Mouse (Mus musculus): ENCODE measurements around the gene Patj. TPM values are rescaled to one million over a fixed set of nuclear protein-coding genes. Genes with fewer than 3 reads are reported as not detected.
"Not testable (repeated sequence)": the region's sequence is repeated elsewhere in the genome, so short reads cannot be mapped to it uniquely, and the experiment has no call there.

Patj gene
- total RNA-seq, 1 experiment from 2014 or later: 26.1 TPM

DNA sequence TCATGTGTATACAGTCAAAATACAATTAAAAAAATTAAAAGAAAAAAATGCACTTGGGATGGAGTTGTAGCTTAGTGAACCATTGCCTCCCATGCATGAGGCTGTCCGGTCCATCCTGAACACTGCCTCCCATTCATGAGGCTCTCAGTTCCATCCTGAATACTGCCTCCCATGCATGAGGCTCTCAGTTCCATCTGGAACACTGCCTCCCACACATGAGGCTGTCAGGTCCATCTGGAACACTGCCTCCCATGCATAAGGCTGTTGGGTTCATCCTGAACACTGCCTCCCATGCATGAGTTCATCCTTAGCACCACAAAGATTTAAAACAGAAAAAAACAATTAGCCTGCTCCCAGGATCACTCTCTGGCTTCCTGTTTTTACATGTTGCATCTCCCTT is 198.4 kb downstream of the Patj start:
- ATAC-seq (replicated peaks in 1 of 2; ENCODE audit: insufficient read depth in 1 of 2, low FRiP score in 2 of 2, low TSS enrichment in 1 of 2, low read depth in 1 of 2, poor library complexity in 2 of 2, severe bottlenecking in 2 of 2): no peak

DNA sequence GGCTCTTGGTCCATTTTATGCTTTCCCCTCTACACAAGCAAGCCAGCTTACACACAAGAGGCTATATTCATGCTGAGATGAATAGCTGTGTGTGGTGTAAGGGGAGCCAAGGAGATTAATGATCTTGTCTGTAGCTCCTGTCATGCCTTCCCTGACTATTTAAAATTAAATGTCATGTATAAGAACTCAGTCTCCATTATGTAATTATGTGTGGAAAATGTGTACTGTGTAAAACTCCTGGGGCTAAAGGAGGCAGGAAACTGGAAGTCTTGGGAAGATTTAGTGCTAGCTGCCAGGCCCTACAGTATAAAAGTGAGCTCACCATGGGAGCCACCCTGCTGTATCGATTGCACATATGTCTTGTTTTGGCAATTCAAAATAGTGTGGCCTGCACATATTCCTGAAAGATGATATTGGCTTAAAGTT is 203.0 kb downstream of the Patj start:
- ATAC-seq (replicated peaks in 1 of 2; ENCODE audit: insufficient read depth in 1 of 2, low FRiP score in 2 of 2, low TSS enrichment in 1 of 2, low read depth in 1 of 2, poor library complexity in 2 of 2, severe bottlenecking in 2 of 2): no peak

DNA sequence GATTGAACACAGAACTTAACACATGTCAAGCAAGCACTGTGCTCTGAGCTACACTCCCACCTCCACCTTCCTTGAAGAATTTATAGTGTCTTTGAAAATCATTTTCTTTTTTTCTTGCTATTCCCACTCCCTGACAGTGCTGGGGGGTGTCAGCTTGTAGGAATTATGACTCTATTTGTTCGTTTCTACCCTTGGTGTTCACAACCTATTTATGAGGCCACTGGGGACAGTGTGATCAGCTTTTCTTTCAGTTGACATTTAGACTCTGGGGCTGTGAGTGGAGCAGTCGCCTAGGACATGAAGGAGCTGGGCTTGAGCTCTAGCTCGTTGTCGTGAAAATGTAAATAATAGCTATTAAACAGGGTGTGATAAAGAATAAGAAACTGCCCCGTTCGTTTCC is 203.8 kb downstream of the Patj start:
- ATAC-seq (replicated peaks in 1 of 2; ENCODE audit: insufficient read depth in 1 of 2, low FRiP score in 2 of 2, low TSS enrichment in 1 of 2, low read depth in 1 of 2, poor library complexity in 2 of 2, severe bottlenecking in 2 of 2): no peak

DNA sequence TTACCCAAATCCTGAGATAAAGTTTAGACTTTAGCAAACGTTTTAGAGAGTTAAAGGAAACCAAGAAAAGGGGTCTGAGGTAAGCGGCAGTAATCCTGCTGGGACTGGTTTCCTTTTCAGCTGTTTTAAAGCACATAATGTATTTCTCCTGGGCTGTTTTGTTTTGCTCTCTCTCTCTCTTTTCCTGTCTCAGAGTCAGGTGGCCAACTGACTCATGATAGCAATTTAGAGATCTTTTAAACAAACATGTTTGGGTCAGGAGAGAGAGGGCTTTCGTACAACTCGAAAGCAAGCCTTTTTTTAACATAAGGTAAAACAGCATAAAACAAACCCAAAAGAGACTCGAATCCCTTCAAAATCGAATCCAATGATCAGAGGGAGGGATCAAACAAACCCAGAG is 207.5 kb downstream of the Patj start:
- no peak for ATAC-seq (replicated peaks in 1 of 2; ENCODE audit: insufficient read depth in 1 of 2, low FRiP score in 2 of 2, low TSS enrichment in 1 of 2, low read depth in 1 of 2, poor library complexity in 2 of 2, severe bottlenecking in 2 of 2)

- ATAC-seq (replicated peaks in 1 of 2; ENCODE audit: insufficient read depth in 1 of 2, low FRiP score in 2 of 2, low TSS enrichment in 1 of 2, low read depth in 1 of 2, poor library complexity in 2 of 2, severe bottlenecking in 2 of 2): no peak
Measured at GRCm38 (mm10) chr4:98610501-98610900, 214.9 kb downstream of the Patj start.

DNA sequence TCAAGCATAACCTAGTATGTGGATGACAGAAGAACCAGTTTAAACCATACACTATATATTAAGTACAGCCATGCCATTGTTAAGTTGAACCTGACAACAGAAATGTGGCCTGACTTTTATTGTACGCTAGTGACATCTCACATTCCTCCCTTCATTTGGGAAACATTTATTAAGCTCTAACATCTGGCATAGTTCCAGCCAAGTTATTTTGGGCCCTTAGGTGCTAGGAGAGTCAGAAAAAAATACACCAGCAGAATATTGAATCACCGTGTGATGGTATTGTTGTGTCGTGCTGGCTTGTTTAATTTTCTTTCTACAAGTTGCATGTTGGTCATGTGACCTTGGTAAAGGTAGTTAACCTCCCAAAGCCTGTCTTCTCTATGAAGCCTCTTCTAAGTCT is 218.8 kb downstream of the Patj start:
- ATAC-seq (replicated peaks in 1 of 2; ENCODE audit: insufficient read depth in 1 of 2, low FRiP score in 2 of 2, low TSS enrichment in 1 of 2, low read depth in 1 of 2, poor library complexity in 2 of 2, severe bottlenecking in 2 of 2): no peak

- no peak for ATAC-seq (replicated peaks in 1 of 2; ENCODE audit: insufficient read depth in 1 of 2, low FRiP score in 2 of 2, low TSS enrichment in 1 of 2, low read depth in 1 of 2, poor library complexity in 2 of 2, severe bottlenecking in 2 of 2)
Measured at GRCm38 (mm10) chr4:98619199-98619598, 223.6 kb downstream of the Patj start.

DNA sequence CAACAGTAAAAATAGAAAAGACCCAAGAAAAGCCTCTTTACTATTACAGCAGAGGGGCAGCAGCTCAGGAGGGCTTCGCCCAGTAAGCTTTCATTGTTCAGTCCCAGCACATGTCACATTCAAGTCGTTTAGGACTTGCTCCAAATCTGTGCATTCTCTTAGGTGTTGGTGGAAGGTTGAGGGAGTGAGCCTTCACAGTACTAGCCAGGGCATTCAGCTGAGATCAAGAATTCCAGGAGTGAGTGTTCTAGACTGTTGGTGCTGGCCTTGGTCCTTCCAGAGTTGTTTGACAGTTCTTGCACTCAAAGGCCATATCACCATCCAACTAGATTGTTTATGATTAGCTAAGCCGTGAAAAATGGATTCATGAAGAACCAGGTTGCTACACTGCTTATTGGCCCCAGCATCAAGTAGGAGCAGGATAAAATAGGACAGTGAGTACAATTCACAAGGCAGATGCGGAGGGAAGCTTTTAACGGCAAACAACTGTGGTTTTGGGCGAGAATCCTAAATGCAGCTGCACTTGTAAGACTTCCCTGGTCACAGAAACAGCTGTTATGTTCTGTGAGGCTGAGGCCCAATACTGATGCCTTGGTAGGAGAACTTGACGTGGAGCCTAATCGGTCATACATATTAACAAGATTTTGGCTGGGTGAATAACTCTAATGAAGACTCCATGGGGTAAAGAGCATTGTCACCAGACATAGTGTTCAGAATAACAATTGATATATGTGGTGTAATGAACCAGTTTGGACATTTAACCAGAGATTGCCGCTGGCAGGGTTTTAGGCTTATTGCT is 225.6 kb downstream of the Patj start:
- no peak for ATAC-seq (replicated peaks in 1 of 2; ENCODE audit: insufficient read depth in 1 of 2, low FRiP score in 2 of 2, low TSS enrichment in 1 of 2, low read depth in 1 of 2, poor library complexity in 2 of 2, severe bottlenecking in 2 of 2)

DNA sequence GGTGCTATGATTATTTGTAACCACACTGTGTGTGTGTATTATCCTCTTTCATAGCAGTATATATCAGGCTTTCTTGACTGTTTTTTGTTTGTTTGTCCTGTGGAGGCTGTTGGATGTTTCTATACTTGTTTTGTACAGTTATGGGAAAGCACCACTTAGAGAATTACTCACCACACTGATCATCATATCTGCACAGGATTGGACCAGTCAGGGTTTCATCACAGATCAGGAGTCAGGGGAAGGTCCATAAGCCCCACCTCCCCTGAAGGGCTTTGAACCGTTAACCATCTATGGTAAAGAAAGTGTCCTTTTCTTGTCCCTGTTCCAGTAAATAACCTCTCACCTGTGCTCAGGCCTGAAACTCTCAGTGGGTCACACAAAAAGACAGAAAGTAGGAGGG is 226.6 kb downstream of the Patj start:
- no peak for ATAC-seq (replicated peaks in 1 of 2; ENCODE audit: insufficient read depth in 1 of 2, low FRiP score in 2 of 2, low TSS enrichment in 1 of 2, low read depth in 1 of 2, poor library complexity in 2 of 2, severe bottlenecking in 2 of 2)

DNA sequence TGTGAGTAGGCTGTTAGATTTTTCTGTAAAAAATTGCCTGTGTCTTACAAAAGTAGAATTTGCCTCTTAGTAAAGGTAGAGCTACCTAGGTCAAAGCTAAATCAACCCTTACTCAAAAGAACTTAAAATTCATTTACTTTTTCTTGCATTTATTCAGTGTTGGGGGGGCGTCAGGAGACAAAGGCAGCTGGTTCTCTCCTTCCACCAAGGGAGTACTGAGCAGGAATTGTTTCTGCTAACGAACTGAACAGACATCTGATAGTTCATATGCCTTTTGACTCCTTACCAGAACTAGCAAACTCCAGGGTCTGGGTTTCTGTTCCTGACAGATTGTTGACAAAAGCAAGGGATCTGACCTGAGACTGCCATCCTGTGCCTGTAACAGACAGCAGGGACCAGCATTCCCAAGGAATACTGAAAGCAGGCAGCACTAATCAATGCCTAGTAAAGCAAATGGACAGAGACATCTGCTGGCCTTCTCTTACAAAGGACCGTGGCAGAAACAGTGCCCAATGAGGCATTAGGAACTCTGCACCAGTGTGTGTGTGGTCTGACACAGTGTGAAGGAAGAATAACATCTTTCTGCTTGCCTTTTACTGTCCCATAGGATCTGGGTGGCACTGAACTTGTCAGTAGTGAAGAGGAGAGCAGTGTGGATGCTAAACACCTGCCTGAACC is 227.6 kb downstream of the Patj start:
- ATAC-seq (replicated peaks in 1 of 2; ENCODE audit: insufficient read depth in 1 of 2, low FRiP score in 2 of 2, low TSS enrichment in 1 of 2, low read depth in 1 of 2, poor library complexity in 2 of 2, severe bottlenecking in 2 of 2): no peak

GRCm38 (mm10) chr4:98628286-98628685 is 232.7 kb downstream of the Patj start:
- ATAC-seq (replicated peaks in 1 of 2; ENCODE audit: insufficient read depth in 1 of 2, low FRiP score in 2 of 2, low TSS enrichment in 1 of 2, low read depth in 1 of 2, poor library complexity in 2 of 2, severe bottlenecking in 2 of 2): no peak

GRCm38 (mm10) chr4:98629217-98629616 is 233.6 kb downstream of the Patj start:
- not testable (repeated sequence) for ATAC-seq (replicated peaks in 1 of 2; ENCODE audit: insufficient read depth in 1 of 2, low FRiP score in 2 of 2, low TSS enrichment in 1 of 2, low read depth in 1 of 2, poor library complexity in 2 of 2, severe bottlenecking in 2 of 2)

GRCm38 (mm10) chr4:98635140-98635837 is 239.7 kb downstream of the Patj start:
- no peak for ATAC-seq (replicated peaks in 1 of 2; ENCODE audit: insufficient read depth in 1 of 2, low FRiP score in 2 of 2, low TSS enrichment in 1 of 2, low read depth in 1 of 2, poor library complexity in 2 of 2, severe bottlenecking in 2 of 2)

- no peak for ATAC-seq (replicated peaks in 1 of 2; ENCODE audit: insufficient read depth in 1 of 2, low FRiP score in 2 of 2, low TSS enrichment in 1 of 2, low read depth in 1 of 2, poor library complexity in 2 of 2, severe bottlenecking in 2 of 2)
Measured at GRCm38 (mm10) chr4:98638731-98639130, 243.1 kb downstream of the Patj start.

DNA sequence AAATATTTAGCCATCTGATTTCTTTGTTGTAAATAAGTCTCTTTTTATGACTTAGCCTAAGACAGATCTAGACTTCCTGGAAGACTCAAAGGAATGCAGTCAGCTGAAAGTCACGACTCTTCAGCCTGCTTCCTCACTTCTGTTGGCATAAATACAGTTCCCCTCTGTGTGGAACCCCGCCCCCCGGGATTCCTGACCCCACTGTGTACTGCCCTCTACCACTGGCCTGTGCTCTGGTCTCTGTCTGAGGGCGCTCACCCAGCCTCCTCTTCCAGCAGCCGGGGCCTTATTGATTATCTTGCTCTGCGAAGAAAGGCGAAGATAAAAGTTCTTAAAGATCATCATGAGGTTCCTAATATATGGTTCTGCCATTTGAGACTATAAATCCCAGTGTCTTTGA is 258.1 kb downstream of the Patj start:
- ATAC-seq (replicated peaks in 1 of 2; ENCODE audit: insufficient read depth in 1 of 2, low FRiP score in 2 of 2, low TSS enrichment in 1 of 2, low read depth in 1 of 2, poor library complexity in 2 of 2, severe bottlenecking in 2 of 2): no peak

DNA sequence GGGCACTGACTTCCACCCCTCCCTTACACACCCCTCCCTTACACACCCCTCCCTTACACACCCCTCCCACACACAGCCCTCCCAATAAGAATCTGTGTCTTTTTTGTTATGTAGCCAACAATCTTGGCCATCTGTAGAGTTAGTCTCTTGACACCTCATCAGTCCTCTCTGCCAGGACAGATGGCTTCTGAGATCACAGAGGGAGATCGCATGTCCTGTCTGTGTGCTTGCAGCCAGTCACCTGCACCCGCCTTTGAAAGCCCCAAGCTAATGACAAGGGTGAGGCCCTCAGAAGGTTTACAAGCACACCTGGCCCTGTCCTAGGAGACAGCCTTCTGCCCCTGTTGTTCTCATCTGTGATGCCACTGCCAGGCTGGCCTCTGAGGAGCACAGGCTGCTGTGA is 258.8 kb downstream of the Patj start:
- ATAC-seq (replicated peaks in 1 of 2; ENCODE audit: insufficient read depth in 1 of 2, low FRiP score in 2 of 2, low TSS enrichment in 1 of 2, low read depth in 1 of 2, poor library complexity in 2 of 2, severe bottlenecking in 2 of 2): no peak

- ATAC-seq (replicated peaks in 1 of 2; ENCODE audit: insufficient read depth in 1 of 2, low FRiP score in 2 of 2, low TSS enrichment in 1 of 2, low read depth in 1 of 2, poor library complexity in 2 of 2, severe bottlenecking in 2 of 2): no peak
Measured at GRCm38 (mm10) chr4:98656759-98657158, 261.2 kb downstream of the Patj start.

- no peak for ATAC-seq (replicated peaks in 1 of 2; ENCODE audit: insufficient read depth in 1 of 2, low FRiP score in 2 of 2, low TSS enrichment in 1 of 2, low read depth in 1 of 2, poor library complexity in 2 of 2, severe bottlenecking in 2 of 2)
Measured at GRCm38 (mm10) chr4:98659032-98659431, 263.4 kb downstream of the Patj start.
